Mouse (Mus musculus): Measurements from ENCODE around the gene Gpr157. TPM values are rescaled to one million over a fixed set of nuclear protein-coding genes. Genes with fewer than 3 reads are reported as not detected.

The Gpr157 gene
- polyA plus RNA-seq, 1 experiment from 2014 or later: 1.5 TPM

DNA sequence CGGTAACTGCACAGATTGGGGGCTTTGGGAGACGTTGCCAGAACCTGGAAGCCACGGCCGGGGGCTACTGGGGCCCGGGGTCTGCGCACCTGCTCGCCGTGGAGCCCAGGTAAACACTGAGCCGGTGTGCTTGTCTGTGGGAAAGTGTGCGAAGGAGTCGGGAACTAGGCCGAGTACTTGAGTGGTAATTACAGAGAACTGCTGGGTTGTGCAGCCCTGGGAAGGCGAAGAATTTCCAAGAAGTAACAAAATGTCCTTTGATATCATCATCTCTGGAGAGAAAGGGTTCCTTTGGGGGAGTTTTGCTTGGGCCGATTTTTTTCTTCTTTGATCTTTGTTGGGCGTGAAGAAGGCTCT is 38.0 kb upstream of the Gpr157 start:
- WGBS: 19% methylated on average over 15 of the region's 15 CpGs
- H3K4me3 ChIP-seq (replicated peaks; ENCODE audit: low read length): peak overlapping the region; percentile 62
- no peak for ATAC-seq (ENCODE audit: insufficient read depth, low FRiP score)

DNA sequence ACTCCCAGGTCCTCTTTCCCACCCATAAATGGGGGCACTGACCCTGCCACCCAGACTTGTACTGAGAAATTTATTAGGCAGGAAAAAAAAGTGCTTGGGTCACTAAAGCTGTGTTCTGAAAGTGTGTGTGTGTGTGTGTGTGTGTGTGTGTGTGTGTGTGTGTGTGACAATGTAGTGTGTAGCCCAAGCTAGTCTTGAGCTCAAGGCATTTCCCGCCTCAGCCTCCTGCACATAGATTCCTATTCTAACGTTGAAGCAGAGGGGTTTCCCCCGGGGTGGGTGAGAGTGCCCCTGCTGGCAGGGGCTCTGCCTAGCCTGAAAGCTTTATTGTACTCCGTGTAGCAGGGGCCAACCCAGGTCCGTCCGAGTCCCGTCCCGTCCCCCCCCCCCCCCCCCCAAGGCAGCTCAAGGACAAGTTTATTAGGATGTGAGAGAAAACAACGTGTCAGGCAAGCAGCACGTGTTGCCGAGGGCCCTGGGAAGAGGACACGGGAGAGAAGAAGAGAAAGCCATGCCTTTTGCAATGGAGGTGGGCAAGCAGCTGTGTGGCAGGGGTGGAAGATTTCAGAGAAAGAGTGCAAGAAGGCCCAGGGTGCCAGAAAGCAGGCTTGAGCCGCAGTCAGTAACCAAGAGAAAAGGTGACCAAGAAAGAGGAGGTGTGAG is 37.5 kb upstream of the Gpr157 start:
- Histone ChIP-seq H3K36me3 (ENCODE audit: control insufficient read depth, insufficient read depth, low read length) (no peaks in the 10 kb centered on the region), H3K4me2 (ENCODE audit: low read depth, low read length) (peak overlapping the region; percentile 83), H3K9me3 (replicated peaks; ENCODE audit: control insufficient read depth, low read length) (no peaks in the 10 kb centered on the region), H3K27ac (ENCODE audit: low read length) (no peak overlapping the region), H3K9ac (ENCODE audit: low read length) (peak overlapping the region; percentile 76), H3K4me3 (replicated peaks; ENCODE audit: low read length) (peak overlapping the region; percentile 62), H3K4me1 (ENCODE audit: control insufficient read depth, insufficient read depth, low read length) (peaks cover 9% of the 10 kb centered on the region; the same call in 1 of the 2 replicates), H3K27me3 (ENCODE audit: control insufficient read depth, insufficient read depth, low read length) (no peaks in the 10 kb centered on the region; the same call in 1 of the 2 replicates)
- 30% methylated on average over 13 of the region's 13 CpGs for WGBS
- no peak for ATAC-seq (ENCODE audit: insufficient read depth, low FRiP score)

More for the DNA sequence above, 38.0 kb upstream of the Gpr157 start:
- H3K4me1 ChIP-seq (ENCODE audit: control insufficient read depth, insufficient read depth, low read length): peaks cover 9% of the 10 kb centered on the region; the same call in 1 of the 2 replicates
- no peaks in the 10 kb centered on the region for H3K36me3 ChIP-seq (ENCODE audit: control insufficient read depth, insufficient read depth, low read length)
- H3K27me3 ChIP-seq (ENCODE audit: control insufficient read depth, insufficient read depth, low read length): no peaks in the 10 kb centered on the region; the same call in 1 of the 2 replicates
- peak overlapping the region; percentile 83 for H3K4me2 ChIP-seq (ENCODE audit: low read depth, low read length)
- H3K9me3 ChIP-seq (replicated peaks; ENCODE audit: control insufficient read depth, low read length): no peaks in the 10 kb centered on the region
- peak overlapping the region; percentile 76 for H3K9ac ChIP-seq (ENCODE audit: low read length)
- H3K27ac ChIP-seq (ENCODE audit: low read length): no peak overlapping the region

DNA sequence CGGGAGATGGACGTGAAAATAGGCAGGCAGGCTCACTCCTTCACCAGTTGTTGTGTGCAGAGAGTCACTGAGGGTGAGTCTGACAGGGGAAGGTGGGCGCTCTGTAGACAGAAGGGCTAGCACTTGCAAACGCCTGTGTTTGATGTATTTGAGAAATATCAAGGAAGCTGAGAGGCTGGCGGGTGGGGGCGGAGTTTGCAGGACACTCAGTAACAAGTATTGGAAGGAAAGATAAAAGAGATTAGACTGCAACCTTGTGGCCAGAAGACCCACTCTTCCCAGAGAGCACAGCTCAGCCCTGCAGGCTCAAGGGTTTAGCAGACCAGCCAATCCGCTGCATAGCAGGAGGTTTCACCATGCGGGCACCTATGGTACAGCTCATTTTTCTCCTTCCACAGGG is 35.7 kb upstream of the Gpr157 start:
- Histone ChIP-seq H3K4me2 (ENCODE audit: low read depth, low read length) (no peak overlapping the region), H3K27me3 (ENCODE audit: control insufficient read depth, insufficient read depth, low read length) (no peaks in the 10 kb centered on the region; the same call in 1 of the 2 replicates), H3K4me3 (replicated peaks; ENCODE audit: low read length) (no peak overlapping the region), H3K4me1 (ENCODE audit: control insufficient read depth, insufficient read depth, low read length) (peaks cover 9% of the 10 kb centered on the region; the same call in 1 of the 2 replicates), H3K27ac (ENCODE audit: low read length) (no peak overlapping the region), H3K36me3 (ENCODE audit: control insufficient read depth, insufficient read depth, low read length) (no peaks in the 10 kb centered on the region), H3K9ac (ENCODE audit: low read length) (no peak overlapping the region), H3K9me3 (replicated peaks; ENCODE audit: control insufficient read depth, low read length) (no peaks in the 10 kb centered on the region)
- 75% methylated on average over 8 of the region's 8 CpGs for WGBS
- ATAC-seq (ENCODE audit: insufficient read depth, low FRiP score): no peak

DNA sequence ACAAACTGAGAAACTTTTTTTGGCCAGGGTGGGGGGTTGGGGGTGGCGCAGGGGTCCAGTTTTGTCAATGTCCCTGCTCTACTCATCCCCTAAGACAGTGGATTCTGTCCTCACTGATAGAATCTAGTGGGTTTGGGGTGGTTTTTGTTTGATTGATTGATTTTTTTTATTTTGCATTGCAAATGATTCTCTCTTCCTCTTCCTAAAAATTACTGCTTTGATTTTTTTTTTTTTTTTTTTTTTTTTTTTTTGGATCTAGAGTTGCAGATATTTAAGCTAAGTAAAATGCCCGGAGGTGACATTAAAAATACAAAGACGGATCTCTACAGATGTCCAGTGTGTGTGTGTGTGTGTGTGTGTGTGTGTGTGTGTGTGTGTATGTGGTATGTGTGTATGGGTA is 34.8 kb upstream of the Gpr157 start:
- Histone ChIP-seq H3K27ac (ENCODE audit: low read length) (no peak overlapping the region), H3K9me3 (replicated peaks; ENCODE audit: control insufficient read depth, low read length) (no peaks in the 10 kb centered on the region), H3K4me3 (replicated peaks; ENCODE audit: low read length) (no peak overlapping the region), H3K36me3 (ENCODE audit: control insufficient read depth, insufficient read depth, low read length) (no peaks in the 10 kb centered on the region), H3K27me3 (ENCODE audit: control insufficient read depth, insufficient read depth, low read length) (no peaks in the 10 kb centered on the region; the same call in 1 of the 2 replicates), H3K9ac (ENCODE audit: low read length) (no peak overlapping the region), H3K4me1 (ENCODE audit: control insufficient read depth, insufficient read depth, low read length) (peaks cover 9% of the 10 kb centered on the region; the same call in 1 of the 2 replicates), H3K4me2 (ENCODE audit: low read depth, low read length) (no peak overlapping the region)
- 93% methylated on average over 3 of the region's 3 CpGs for WGBS
- ATAC-seq (ENCODE audit: insufficient read depth, low FRiP score): no peak

DNA sequence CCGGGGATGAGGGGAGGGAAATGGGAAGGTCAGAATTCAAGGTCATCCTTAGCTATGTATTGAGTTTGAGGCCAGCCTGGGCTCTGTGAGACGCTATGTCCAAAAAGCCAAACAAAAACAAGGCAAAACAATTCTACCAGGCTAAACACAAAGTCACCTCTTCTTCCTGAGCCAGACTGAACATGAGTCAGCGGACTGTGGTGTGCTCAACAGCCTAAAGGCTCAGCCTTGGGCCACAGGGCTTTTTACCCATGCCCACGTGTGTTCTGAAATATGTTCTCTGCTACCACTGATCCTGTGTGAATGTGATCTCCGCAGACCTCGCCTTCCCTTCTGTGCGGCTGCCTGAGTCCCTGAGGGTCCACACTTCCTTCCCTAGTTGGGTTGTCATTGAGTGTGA is 31.0 kb upstream of the Gpr157 start:
- H3K4me1 ChIP-seq (ENCODE audit: control insufficient read depth, insufficient read depth, low read length): peaks cover 11% of the 10 kb centered on the region
- no peak overlapping the region for H3K9ac ChIP-seq (ENCODE audit: low read length)
- H3K4me3 ChIP-seq (replicated peaks; ENCODE audit: low read length): no peak overlapping the region
- no peaks in the 10 kb centered on the region for H3K36me3 ChIP-seq (ENCODE audit: control insufficient read depth, insufficient read depth, low read length)
- no peak overlapping the region for H3K4me2 ChIP-seq (ENCODE audit: low read depth, low read length)
- H3K27ac ChIP-seq (ENCODE audit: low read length): no peak overlapping the region
- ATAC-seq (ENCODE audit: insufficient read depth, low FRiP score): no peak
- no peaks in the 10 kb centered on the region for H3K9me3 ChIP-seq (replicated peaks; ENCODE audit: control insufficient read depth, low read length)
- no peaks in the 10 kb centered on the region for H3K27me3 ChIP-seq (ENCODE audit: control insufficient read depth, insufficient read depth, low read length)
- WGBS: 81% methylated on average over 7 of the region's 7 CpGs

DNA sequence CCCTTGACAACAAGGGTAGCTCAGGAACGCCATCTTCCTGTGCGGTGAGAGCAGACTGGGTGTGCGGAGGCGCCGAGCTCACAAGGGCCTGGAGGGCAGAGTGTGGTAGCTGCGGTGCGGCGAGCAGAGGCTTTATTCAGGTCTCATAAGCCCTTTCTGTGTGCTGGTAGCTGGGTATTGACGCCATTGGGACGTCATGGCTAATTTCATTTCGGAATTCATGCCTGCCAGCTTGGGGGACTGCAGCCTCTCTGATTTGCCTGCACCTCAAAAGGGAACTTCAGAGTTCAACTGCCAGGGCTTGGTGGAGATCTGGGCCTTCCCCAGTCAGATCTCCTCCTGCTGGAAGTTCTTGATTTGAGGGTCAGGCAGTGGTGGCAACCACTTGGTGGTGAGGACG is 29.4 kb upstream of the Gpr157 start:
- H3K9ac ChIP-seq (ENCODE audit: low read length): no peak overlapping the region
- WGBS: 94% methylated on average over 12 of the region's 12 CpGs
- H3K27me3 ChIP-seq (ENCODE audit: control insufficient read depth, insufficient read depth, low read length): no peaks in the 10 kb centered on the region
- peaks cover 18% of the 10 kb centered on the region for H3K4me1 ChIP-seq (ENCODE audit: control insufficient read depth, insufficient read depth, low read length)
- no peaks in the 10 kb centered on the region for H3K9me3 ChIP-seq (replicated peaks; ENCODE audit: control insufficient read depth, low read length)
- H3K4me2 ChIP-seq (ENCODE audit: low read depth, low read length): no peak overlapping the region
- no peak overlapping the region for H3K4me3 ChIP-seq (replicated peaks; ENCODE audit: low read length)
- no peaks in the 10 kb centered on the region for H3K36me3 ChIP-seq (ENCODE audit: control insufficient read depth, insufficient read depth, low read length)
- no peak overlapping the region for H3K27ac ChIP-seq (ENCODE audit: low read length)
- no peak for ATAC-seq (ENCODE audit: insufficient read depth, low FRiP score)

DNA sequence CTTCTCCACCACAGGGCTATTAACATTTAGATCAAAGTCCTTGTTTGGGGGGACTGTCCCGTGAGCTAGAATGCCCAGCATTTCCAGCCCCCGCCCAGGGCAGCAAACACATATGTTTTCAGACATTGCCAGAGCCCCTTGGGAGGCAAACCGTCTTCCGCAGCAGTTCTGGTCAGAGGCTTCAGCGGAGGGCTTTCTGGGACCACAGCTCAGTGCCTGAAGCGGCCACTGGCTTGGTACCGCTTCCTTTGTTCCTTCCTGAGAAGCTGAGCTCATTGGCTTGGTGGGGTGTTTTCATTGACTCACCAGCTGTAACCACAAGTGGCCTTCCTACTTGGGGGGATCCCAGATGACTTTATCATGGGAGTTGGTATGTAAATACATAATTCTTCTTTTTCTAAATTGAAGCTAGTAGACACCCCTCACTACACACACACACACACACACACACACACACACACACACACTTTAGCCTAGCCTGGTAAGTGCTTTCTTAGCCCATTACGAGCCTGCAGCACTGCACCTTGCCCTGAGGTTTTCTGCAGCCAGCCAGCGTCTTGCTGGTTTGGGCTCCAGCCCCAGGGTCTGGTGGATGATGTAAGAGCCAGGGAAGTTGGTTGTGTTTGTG is 27.2 kb upstream of the Gpr157 start:
- ATAC-seq (ENCODE audit: insufficient read depth, low FRiP score): no peak
- H3K4me1 ChIP-seq (ENCODE audit: control insufficient read depth, insufficient read depth, low read length): peaks cover 18% of the 10 kb centered on the region
- H3K27me3 ChIP-seq (ENCODE audit: control insufficient read depth, insufficient read depth, low read length): no peaks in the 10 kb centered on the region
- H3K4me2 ChIP-seq (ENCODE audit: low read depth, low read length): peak overlapping the region; percentile 10; the same call in 1 of the 2 replicates
- H3K4me3 ChIP-seq (replicated peaks; ENCODE audit: low read length): no peak overlapping the region
- no peaks in the 10 kb centered on the region for H3K36me3 ChIP-seq (ENCODE audit: control insufficient read depth, insufficient read depth, low read length)
- no peaks in the 10 kb centered on the region for H3K9me3 ChIP-seq (replicated peaks; ENCODE audit: control insufficient read depth, low read length)
- peak overlapping the region; percentile 86 for H3K27ac ChIP-seq (ENCODE audit: low read length)
- H3K9ac ChIP-seq (ENCODE audit: low read length): peak overlapping the region; percentile 43; the same call in 1 of the 2 replicates
- WGBS: 69% methylated on average over 9 of the region's 9 CpGs

DNA sequence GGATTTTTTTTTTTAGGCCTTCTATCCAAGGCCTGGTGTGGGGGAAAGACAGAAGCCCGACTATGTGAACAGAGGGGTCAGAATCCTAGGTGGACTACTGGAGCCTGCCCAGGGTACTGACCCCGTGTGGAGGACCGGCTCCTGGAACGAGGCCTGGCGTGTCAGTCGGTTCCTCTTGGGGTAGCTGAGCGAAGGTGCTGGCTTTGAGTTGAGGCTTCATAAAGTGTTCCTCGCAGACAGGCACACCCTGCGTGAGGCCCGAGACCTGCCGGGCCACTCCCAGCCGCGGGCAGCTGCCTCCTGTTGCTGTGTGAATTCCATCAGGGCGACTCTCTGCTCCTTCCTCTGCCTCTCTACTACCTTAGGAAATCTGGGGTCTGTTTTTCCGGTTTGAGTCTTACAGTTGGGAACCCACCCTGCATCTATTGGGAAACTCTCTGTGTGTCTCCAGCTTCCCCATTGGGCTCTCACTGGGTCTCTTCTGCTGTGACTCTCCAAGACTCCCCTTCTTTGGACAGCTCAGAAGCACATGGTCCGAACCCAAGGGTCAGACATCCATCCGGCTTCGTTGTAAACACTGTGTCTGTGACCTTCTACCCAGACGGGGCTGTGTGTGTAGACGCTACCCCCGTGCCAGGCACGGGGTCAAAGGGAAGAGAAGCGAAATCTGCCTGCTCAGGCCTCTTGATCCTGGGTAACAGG is 26.5 kb upstream of the Gpr157 start:
- Histone ChIP-seq H3K4me1 (ENCODE audit: control insufficient read depth, insufficient read depth, low read length) (peaks cover 18% of the 10 kb centered on the region), H3K4me3 (replicated peaks; ENCODE audit: low read length) (no peak overlapping the region), H3K27ac (ENCODE audit: low read length) (peak overlapping the region; percentile 86), H3K36me3 (ENCODE audit: control insufficient read depth, insufficient read depth, low read length) (no peaks in the 10 kb centered on the region), H3K27me3 (ENCODE audit: control insufficient read depth, insufficient read depth, low read length) (no peaks in the 10 kb centered on the region), H3K9ac (ENCODE audit: low read length) (peak overlapping the region; percentile 43; the same call in 1 of the 2 replicates), H3K9me3 (replicated peaks; ENCODE audit: control insufficient read depth, low read length) (no peaks in the 10 kb centered on the region), H3K4me2 (ENCODE audit: low read depth, low read length) (peak overlapping the region; percentile 10; the same call in 1 of the 2 replicates)
- no peak for ATAC-seq (ENCODE audit: insufficient read depth, low FRiP score)
- 49% methylated on average over 23 of the region's 23 CpGs for WGBS

Data from stomach, embryonic 16.5 days (tissue).